Mouse (Mus musculus): ENCODE results near the gene 6820408C15Rik. TPM values are rescaled to one million over a fixed set of nuclear protein-coding genes. Genes with fewer than 3 reads are reported as not detected.
"Not testable (repeated sequence)": the region's sequence is repeated elsewhere in the genome, so short reads cannot be mapped to it uniquely, and the experiment has no call there.

The 6820408C15Rik gene
- total and polyA plus RNA-seq, 3 experiments, result not detected

GRCm38 (mm10) chr2:152415786-152416185 lies 399 bp downstream of the 6820408C15Rik start:
- dilution Hi-C loops (cut with MboI; ENCODE audit: extremely low pct_ligation_motif_present, extremely low pct_unique_long_range_greater_than_20kb, low sequenced_read_pairs), result no loop called here
- in situ Hi-C loops (cut with MboI; ENCODE audit: low pct_ligation_motif_present, low pct_unique_long_range_greater_than_20kb, low sequenced_read_pairs), result no loop called here
- peaks cover 12% of the 10 kb centered on the region for H3K27me3 ChIP-seq (replicated peaks)
- H3K4me3 ChIP-seq (replicated peaks in 1 of 3; ENCODE audit: low read depth in 2 of 3, low read length in 2 of 3, poor library complexity in 1 of 3), result no peak overlapping the region
- no peak for TF ChIP-seq BHLHE40 (IDR thresholded peaks at IDR 0.05; ENCODE audit: low read depth, low read length)
- no peak for TF ChIP-seq ZMIZ1 (IDR thresholded peaks at IDR 0.05; ENCODE audit: low read depth, low read length)
- TF ChIP-seq POLR2AphosphoS2 (IDR thresholded peaks at IDR 0.05; ENCODE audit: low read depth, low read length), result no peak
- TF ChIP-seq KAT2A (IDR thresholded peaks at IDR 0.05; ENCODE audit: insufficient replicate concordance, low read length), result no peak
- TF ChIP-seq JUND (conservative IDR thresholded peaks at IDR 0.05; ENCODE audit: low read depth, low read length), result no peak
- no peak for TF ChIP-seq GABPA (IDR thresholded peaks at IDR 0.05; ENCODE audit: insufficient replicate concordance, low read depth, low read length)
- no peak for TF ChIP-seq USF1 (IDR thresholded peaks at IDR 0.05; ENCODE audit: low read depth, low read length)
- no peak for TF ChIP-seq JUN (IDR thresholded peaks at IDR 0.05; ENCODE audit: insufficient read depth, low read depth, low read length)
- no peak for TF ChIP-seq E2F4 (IDR thresholded peaks at IDR 0.05; ENCODE audit: insufficient replicate concordance, low read depth, low read length)
- TF ChIP-seq TCF12 (IDR thresholded peaks at IDR 0.05; ENCODE audit: low read depth, low read length), result no peak
- H3K9ac ChIP-seq (ENCODE audit: insufficient read depth, low read depth), result no peak overlapping the region
- DNase-seq (ENCODE audit: extremely low read depth), result no peak
- H3K36me3 ChIP-seq (replicated peaks in 1 of 2; ENCODE audit: control insufficient read depth in 1 of 2, insufficient read depth in 1 of 2, low read length in 1 of 2), result no peaks in the 10 kb centered on the region
- H3K4me1 ChIP-seq (ENCODE audit: control insufficient read depth in 1 of 2, insufficient read depth in 2 of 2), result no peaks in the 10 kb centered on the region
- H3K4me2 ChIP-seq (ENCODE audit: insufficient read depth, low read depth, poor library complexity, severe bottlenecking), result no peak overlapping the region
- no peak overlapping the region for H3K27ac ChIP-seq (ENCODE audit: insufficient read depth, low read depth)
- H3K79me2 ChIP-seq (replicated peaks; ENCODE audit: control insufficient read depth, extremely low read depth, insufficient read depth, poor library complexity, severe bottlenecking), result no peaks in the 10 kb centered on the region
- peaks cover 33% of the 10 kb centered on the region for H3K9me3 ChIP-seq (replicated peaks; ENCODE audit: low read length)

DNA sequence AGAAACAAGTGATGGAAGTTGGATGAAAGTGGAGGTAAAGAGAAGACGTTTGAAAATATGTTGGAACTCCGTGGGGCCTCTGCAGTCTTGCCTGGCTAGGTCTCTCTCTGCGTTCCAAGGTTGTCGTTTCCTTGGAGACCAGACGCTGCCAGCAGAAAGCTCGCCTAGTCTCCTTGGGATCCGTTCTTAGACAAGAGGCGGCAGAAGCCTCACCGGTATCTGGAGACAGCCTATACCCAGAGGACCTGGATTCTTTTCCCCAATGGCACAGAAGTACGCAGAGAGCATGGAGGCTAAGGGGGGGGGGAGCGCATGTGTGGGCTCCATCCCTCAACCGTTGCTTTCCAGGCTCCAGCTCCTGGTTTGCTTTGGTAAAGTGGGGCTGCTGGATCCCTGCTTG lies 12.1 kb downstream of the 6820408C15Rik start:
- in situ Hi-C loops (cut with MboI; ENCODE audit: low pct_ligation_motif_present, low pct_unique_long_range_greater_than_20kb, low sequenced_read_pairs) (no loop called here), dilution Hi-C loops (cut with MboI; ENCODE audit: extremely low pct_ligation_motif_present, extremely low pct_unique_long_range_greater_than_20kb, low sequenced_read_pairs) (no loop called here)
- Histone ChIP-seq H3K27ac (ENCODE audit: insufficient read depth, low read depth) (no peak overlapping the region), H3K4me3 (replicated peaks in 1 of 3; ENCODE audit: low read depth in 2 of 3, low read length in 2 of 3, poor library complexity in 1 of 3) (no peak overlapping the region), H3K9ac (ENCODE audit: insufficient read depth, low read depth) (no peak overlapping the region), H3K27me3 (replicated peaks) (peaks cover 44% of the 10 kb centered on the region), H3K4me2 (ENCODE audit: insufficient read depth, low read depth, poor library complexity, severe bottlenecking) (no peak overlapping the region), H3K79me2 (replicated peaks; ENCODE audit: control insufficient read depth, extremely low read depth, insufficient read depth, poor library complexity, severe bottlenecking) (no peaks in the 10 kb centered on the region), H3K36me3 (replicated peaks in 1 of 2; ENCODE audit: control insufficient read depth in 1 of 2, insufficient read depth in 1 of 2, low read length in 1 of 2) (no peaks in the 10 kb centered on the region), H3K4me1 (ENCODE audit: control insufficient read depth in 1 of 2, insufficient read depth in 2 of 2) (no peaks in the 10 kb centered on the region), H3K9me3 (replicated peaks; ENCODE audit: low read length) (peaks cover 10% of the 10 kb centered on the region)
- no peak for TF ChIP-seq USF2 (conservative IDR thresholded peaks at IDR 0.05; ENCODE audit: low read depth, low read length)
- no peak for DNase-seq (ENCODE audit: extremely low read depth)

DNA sequence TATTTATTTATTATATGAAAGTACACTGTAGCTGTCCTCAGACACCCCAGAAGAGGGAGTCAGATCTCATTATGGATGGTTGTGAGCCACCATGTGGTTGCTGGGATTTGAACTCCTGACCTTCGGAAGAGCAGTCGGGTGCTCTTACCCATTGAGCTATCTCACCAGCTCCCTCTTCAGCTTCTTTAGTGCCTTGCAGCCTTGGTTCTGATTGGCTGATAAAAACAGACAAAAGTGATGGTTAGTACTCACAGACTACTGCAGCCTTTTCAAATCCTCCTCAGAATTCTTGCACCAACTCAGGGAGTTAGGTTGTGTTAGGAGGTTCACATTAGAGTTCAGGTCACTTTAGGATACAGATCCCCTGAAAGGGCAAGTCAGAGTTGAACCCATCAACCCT lies 13.1 kb downstream of the 6820408C15Rik start:
- H3K9me3 ChIP-seq (replicated peaks; ENCODE audit: low read length); in situ Hi-C loops (cut with MboI; ENCODE audit: low pct_ligation_motif_present, low pct_unique_long_range_greater_than_20kb, low sequenced_read_pairs); H3K4me3 ChIP-seq (replicated peaks in 1 of 3; ENCODE audit: low read depth in 2 of 3, low read length in 2 of 3, poor library complexity in 1 of 3); H3K79me2 ChIP-seq (replicated peaks; ENCODE audit: control insufficient read depth, extremely low read depth, insufficient read depth, poor library complexity, severe bottlenecking); H3K4me2 ChIP-seq (ENCODE audit: insufficient read depth, low read depth, poor library complexity, severe bottlenecking); H3K36me3 ChIP-seq (replicated peaks in 1 of 2; ENCODE audit: control insufficient read depth in 1 of 2, insufficient read depth in 1 of 2, low read length in 1 of 2); H3K9ac ChIP-seq (ENCODE audit: insufficient read depth, low read depth); DNase-seq (ENCODE audit: extremely low read depth); dilution Hi-C loops (cut with MboI; ENCODE audit: extremely low pct_ligation_motif_present, extremely low pct_unique_long_range_greater_than_20kb, low sequenced_read_pairs); H3K27ac ChIP-seq (ENCODE audit: insufficient read depth, low read depth); H3K4me1 ChIP-seq (ENCODE audit: control insufficient read depth in 1 of 2, insufficient read depth in 2 of 2): not testable (repeated sequence)
- H3K27me3 ChIP-seq (replicated peaks), result peaks cover 48% of the 10 kb centered on the region
- TF ChIP-seq CTCF (conservative IDR thresholded peaks at IDR 0.05 in 1 of 2, IDR thresholded peaks at IDR 0.05 in 1 of 2; ENCODE audit: low read depth in 2 of 2, low read length in 2 of 2), result peak in 1 of 2 experiments; percentile 14; a peak in 1 of 4 replicates

Data from CH12.LX (cell line).